Mouse (Mus musculus) lung, embryonic 14.5 days (tissue): ENCODE data around the gene Crcp. TPM values are rescaled to one million over a fixed set of nuclear protein-coding genes. Genes with fewer than 3 reads are reported as not detected.

ENCODE experiments used
- ATAC-seq: fragments of 200-750 bp; cut with Nextera tagmentation; 2 replicates; pipeline ENCODE4 v1.8.0; 2017; ENCODE audit warnings: mild to moderate bottlenecking, moderate TSS enrichment, moderate library complexity; ENCODE audit not compliant: insufficient read depth
- DNase-seq: peaks from one replicate; pipeline ENCODE4 v3.0.0-alpha.2; 2015
- H3K27ac ChIP-seq: fragments of 300-500 bp; sonication (generic); 2 replicates; pipeline ENCODE4 v1.5.1; 2014; ENCODE audit warnings: low read depth, mild to moderate bottlenecking, moderate library complexity
- H3K27me3 ChIP-seq: fragments of 300-500 bp; sonication (generic); 2 replicates; pipeline ENCODE4 v1.6.1; 2014; ENCODE audit warnings: low read length, control low read depth; ENCODE audit not compliant: insufficient read depth
- H3K36me3 ChIP-seq: fragments of 300-500 bp; sonication (generic); 2 replicates; pipeline ENCODE4 v1.6.1; 2014; ENCODE audit warnings: control low read depth; ENCODE audit not compliant: insufficient read depth
- H3K4me1 ChIP-seq: fragments of 300-500 bp; sonication (generic); 2 replicates; pipeline ENCODE4 v1.6.1; 2014; ENCODE audit warnings: antibody characterized with exemption, control low read depth; ENCODE audit not compliant: insufficient read depth
- H3K4me2 ChIP-seq: fragments of 300-500 bp; sonication (generic); 2 replicates; pipeline ENCODE4 v1.6.1; 2014; ENCODE audit warnings: mild to moderate bottlenecking
- H3K4me3 ChIP-seq: fragments of 300-500 bp; sonication (generic); 2 replicates; pipeline ENCODE4 v1.5.1; 2014; ENCODE audit warnings: low read depth, low read length
- H3K9ac ChIP-seq: fragments of 300-500 bp; sonication (generic); 2 replicates; pipeline ENCODE4 v1.6.1; 2014
- H3K9me3 ChIP-seq: fragments of 300-500 bp; sonication (generic); 2 replicates; pipeline ENCODE4 v1.6.1; 2016; ENCODE audit warnings: low read depth, low read length, control low read depth
- CTCF ChIP-seq: IDR thresholded peaks from 2 replicates; pipeline ENCODE4 v1.5.1; 2016; ENCODE audit warnings: antibody characterized with exemption, low read depth
- WGBS: fragments of 180-500 bp; shearing (Covaris S2); extraction: QIAGEN DNeasy Blood & Tissue Kit; methylation state at CpG from one replicate; pipeline ENCODE4 v1.1.7; 2014; 5-methylcytosine and 5-hydroxymethylcytosine counted together
- polyA plus RNA-seq: library from polyadenylated mRNA; unstranded; fragments of >200 nt; fragmentation: Nextera tagmentation; extraction: Ambion mirVana; gene quantifications from 2 replicates; pipeline ENCODE4 v1.2.1, GENCODE M21; 2014

Gene Crcp
- polyA plus RNA-seq, 1 experiment from 2014 or later, result 27.5 TPM

DNA sequence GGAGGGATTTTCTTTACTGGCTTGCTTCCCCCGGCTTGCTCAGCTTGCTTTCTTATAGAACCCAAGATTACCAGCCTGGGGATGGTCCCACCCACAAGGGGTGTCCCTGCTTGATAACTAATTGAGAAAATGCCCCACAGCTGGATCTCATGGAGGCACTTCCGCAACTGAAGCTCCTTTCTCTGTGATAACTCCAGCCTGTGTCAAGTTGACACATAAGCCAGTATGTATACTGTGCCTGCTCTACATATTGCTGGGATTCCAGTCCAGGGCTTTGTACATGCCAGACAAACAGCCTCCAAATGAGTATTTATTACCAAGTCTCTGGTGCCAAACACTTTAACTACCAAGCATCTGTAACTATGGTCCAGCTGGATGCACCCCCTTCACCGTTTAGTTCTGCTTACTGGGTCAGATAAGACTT is 38.8 kb downstream of the Crcp start:
- no peaks in the 10 kb centered on the region for H3K9me3 ChIP-seq
- ATAC-seq, result no peak
- WGBS, result 49% methylated on average over 3 of the region's 3 CpGs

DNA sequence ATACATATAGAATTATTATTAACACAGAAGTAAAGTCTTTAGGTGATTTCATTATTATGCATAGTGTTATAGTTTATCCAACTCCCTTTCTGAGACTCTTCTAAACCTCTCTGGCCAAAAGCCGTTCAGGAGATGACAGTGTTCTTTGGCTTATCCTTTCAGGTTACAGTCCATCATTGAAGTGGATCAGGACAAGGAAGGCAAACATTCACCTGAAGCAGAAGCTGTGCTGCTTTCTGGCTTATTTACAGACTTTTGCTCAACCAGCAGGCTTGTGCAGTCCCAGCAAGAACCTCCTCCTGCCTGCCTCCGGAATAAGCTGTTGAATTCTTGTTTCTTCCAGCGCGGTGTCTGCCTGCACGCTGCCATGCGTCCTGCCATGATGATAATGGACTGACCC is 43.9 kb downstream of the Crcp start, which contains the start of gene Tpst1:
Gene Tpst1 (plus strand): TSS at position 301 of the 400 bp plus-strand sequence.
- Histone ChIP-seq H3K4me3 (no peak within 1 kb of the TSS), H3K36me3 (no peaks in the 10 kb centered on the region), H3K9me3 (no peaks in the 10 kb centered on the region), H3K9ac (no peak within 1 kb of the TSS), H3K4me1 (no peaks in the 10 kb centered on the region), H3K27me3 (0 out of 2 replicates have a peak, but pooled peaks cover 5% of the 10 kb centered on the region), H3K27ac (no peak within 1 kb of the TSS), H3K4me2 (no peak within 1 kb of the TSS)
- ATAC-seq (no peak), DNase-seq (no peak)
- WGBS, result 80% methylated on average over 6 of the region's 6 CpGs
- TF ChIP-seq CTCF, result no peak

More for the DNA sequence above, 38.8 kb downstream of the Crcp start:
- no peak for TF ChIP-seq CTCF
- Histone ChIP-seq H3K4me2 (no peak overlapping the region), H3K9ac (no peak overlapping the region), H3K4me3 (no peak overlapping the region), H3K36me3 (no peaks in the 10 kb centered on the region), H3K27me3 (no peaks in the 10 kb centered on the region), H3K4me1 (no peaks in the 10 kb centered on the region), H3K27ac (no peak overlapping the region)
- DNase-seq, result no peak

DNA sequence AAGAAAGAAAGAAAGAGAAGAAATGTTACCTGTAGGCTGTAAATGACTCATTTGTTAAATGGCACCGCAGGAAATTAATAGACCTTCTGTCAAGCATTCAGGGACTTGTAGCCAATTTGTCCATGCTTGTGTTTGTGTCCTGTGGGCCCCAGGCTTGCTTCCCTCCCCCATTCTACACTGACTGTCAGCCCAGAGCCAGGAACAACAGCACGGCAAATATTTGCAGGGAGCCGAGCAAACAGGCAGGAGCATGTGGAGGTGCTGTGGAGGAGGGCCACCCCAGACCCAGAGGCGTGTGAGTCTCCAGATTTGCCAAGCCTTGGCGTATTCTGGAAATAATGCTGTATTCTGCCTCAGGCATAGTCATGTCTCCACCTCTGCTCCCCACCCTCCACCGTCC is 45.4 kb downstream of the Crcp start:
- Histone ChIP-seq H3K4me1 (0 out of 2 replicates have a peak, but pooled peaks cover 5% of the 10 kb centered on the region), H3K4me3 (no peak overlapping the region), H3K4me2 (0 out of 2 replicates have a peak overlapping the region, but pooled peaks have one; percentile 5), H3K27ac (no peak overlapping the region), H3K36me3 (no peaks in the 10 kb centered on the region), H3K9me3 (no peaks in the 10 kb centered on the region), H3K27me3 (0 out of 2 replicates have a peak, but pooled peaks cover 5% of the 10 kb centered on the region), H3K9ac (no peak overlapping the region)
- ATAC-seq (no peak), DNase-seq (no peak)
- no peak for TF ChIP-seq CTCF
- WGBS, result 54% methylated on average over 6 of the region's 6 CpGs

DNA sequence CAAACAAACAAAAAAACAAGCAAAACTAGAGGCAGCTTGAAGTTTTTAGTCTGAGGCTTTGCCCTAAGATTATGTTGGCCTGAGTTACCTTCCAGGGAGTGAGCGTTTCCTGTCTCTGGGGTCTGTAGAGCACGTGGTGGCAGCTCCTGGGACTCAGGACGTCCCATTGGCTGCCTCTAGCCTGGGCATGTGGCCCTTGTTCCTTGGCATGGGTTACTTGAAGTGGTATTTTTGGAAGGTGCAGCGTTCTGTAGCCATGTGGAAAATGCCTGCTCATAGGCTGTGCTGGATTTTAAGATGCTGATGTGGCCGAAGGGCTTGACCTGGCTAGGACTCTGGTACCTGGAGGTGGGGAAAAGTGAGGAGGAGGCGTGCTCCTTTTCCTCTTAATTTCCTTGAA is 47.3 kb downstream of the Crcp start:
- 0 out of 2 replicates have a peak, but pooled peaks cover 5% of the 10 kb centered on the region for H3K27me3 ChIP-seq
- H3K9ac ChIP-seq, result no peak overlapping the region
- no peak overlapping the region for H3K27ac ChIP-seq
- ATAC-seq (no peak), DNase-seq (no peak)
- TF ChIP-seq CTCF, result no peak
- no peaks in the 10 kb centered on the region for H3K36me3 ChIP-seq
- H3K4me2 ChIP-seq, result no peak overlapping the region
- 59% methylated on average over 6 of the region's 6 CpGs for WGBS
- H3K4me3 ChIP-seq, result no peak overlapping the region
- 0 out of 2 replicates have a peak, but pooled peaks cover 5% of the 10 kb centered on the region for H3K4me1 ChIP-seq
- H3K9me3 ChIP-seq, result no peaks in the 10 kb centered on the region

DNA sequence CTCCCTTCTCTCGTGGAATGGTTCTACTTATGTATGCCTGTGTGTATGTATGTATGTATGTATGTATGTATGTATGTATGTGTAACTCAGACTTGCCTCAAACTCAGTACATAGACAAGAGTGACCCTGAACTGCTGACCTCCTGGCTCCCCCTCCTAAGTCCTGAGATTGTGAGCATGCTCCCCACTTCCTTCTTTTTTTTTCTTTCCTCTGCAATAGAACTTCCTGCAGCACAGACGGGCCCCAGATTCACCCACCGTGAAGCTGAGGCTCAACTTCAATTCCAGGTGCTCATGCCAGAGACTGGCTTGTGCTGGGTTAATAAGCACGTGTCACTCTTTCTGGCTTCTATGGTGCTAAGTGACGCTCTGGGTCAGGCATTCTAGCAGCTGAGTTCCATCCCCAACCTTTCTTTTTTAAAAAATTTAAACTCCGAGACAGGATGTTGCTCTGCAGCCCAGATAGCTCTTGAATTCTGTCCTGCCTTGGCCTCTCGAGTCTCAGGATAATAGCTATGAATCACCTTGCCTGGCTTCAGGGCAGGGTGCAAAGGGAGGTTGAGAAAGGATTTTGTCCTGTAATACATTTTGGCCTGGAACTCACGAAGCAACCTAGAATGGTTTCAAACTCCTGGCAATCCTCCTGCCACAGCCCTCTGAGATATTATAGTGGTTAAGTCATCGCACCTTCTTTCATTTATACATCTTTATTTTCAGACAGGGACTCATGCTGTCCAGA is 49.2 kb downstream of the Crcp start:
- Histone ChIP-seq H3K36me3 (no peaks in the 10 kb centered on the region), H3K4me2 (peak overlapping the region; percentile 83; the same call in 1 of the 2 replicates), H3K9ac (no peak overlapping the region), H3K4me1 (0 out of 2 replicates have a peak, but pooled peaks cover 5% of the 10 kb centered on the region), H3K9me3 (no peaks in the 10 kb centered on the region), H3K4me3 (no peak overlapping the region), H3K27ac (no peak overlapping the region), H3K27me3 (0 out of 2 replicates have a peak, but pooled peaks cover 5% of the 10 kb centered on the region)
- WGBS, result 70% methylated on average over 9 of the region's 9 CpGs
- ATAC-seq (no peak), DNase-seq (no peak)
- no peak for TF ChIP-seq CTCF

DNA sequence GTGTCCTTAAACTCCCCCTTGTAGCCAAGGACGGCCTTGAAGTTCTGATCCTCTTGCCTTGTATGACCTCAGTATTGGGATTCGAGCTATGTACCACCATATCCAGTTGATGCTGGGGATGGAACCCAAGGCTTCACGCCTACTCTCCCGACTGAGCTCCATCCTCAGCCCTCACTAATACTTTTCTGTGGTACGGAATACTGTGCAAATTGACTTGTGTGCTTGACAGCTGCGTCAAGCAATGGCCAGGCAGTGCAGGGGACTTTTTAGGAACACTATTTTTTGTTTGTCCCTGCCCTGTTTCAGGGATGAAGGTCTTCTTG is 49.7 kb downstream of the Crcp start:
- Histone ChIP-seq H3K27ac (peak overlapping the region; percentile 79; the same call in 1 of the 2 replicates), H3K9ac (peak overlapping the region; percentile 85), H3K4me2 (peak overlapping the region; percentile 83), H3K4me1 (0 out of 2 replicates have a peak, but pooled peaks cover 5% of the 10 kb centered on the region), H3K27me3 (0 out of 2 replicates have a peak, but pooled peaks cover 5% of the 10 kb centered on the region), H3K36me3 (no peaks in the 10 kb centered on the region), H3K4me3 (peak overlapping the region; percentile 76), H3K9me3 (no peaks in the 10 kb centered on the region)
- WGBS, result 39% methylated on average over 6 of the region's 6 CpGs
- no peak for DNase-seq
- TF ChIP-seq CTCF, result no peak
- ATAC-seq, result no peak; the same call in 1 of the 2 replicates
